Mouse (Mus musculus) forelimb bud, embryonic 11.5 days (tissue): ENCODE measurements at regions not wholly inside any gene's neighbourhood (a gene's known extent, or its start where the extent isn't known, plus 50 kb on each side); places are given as distances from the start of the nearest gene placed in this dataset.
"Not testable (repeated sequence)": the region's sequence is repeated elsewhere in the genome, so short reads cannot be mapped to it uniquely, and the experiment has no call there.

Experiments used
- DNase-seq: peaks from one replicate; pipeline ENCODE4 v3.0.0-alpha.2; 2012; ENCODE audit warnings: low read depth, low spot score

DNA sequence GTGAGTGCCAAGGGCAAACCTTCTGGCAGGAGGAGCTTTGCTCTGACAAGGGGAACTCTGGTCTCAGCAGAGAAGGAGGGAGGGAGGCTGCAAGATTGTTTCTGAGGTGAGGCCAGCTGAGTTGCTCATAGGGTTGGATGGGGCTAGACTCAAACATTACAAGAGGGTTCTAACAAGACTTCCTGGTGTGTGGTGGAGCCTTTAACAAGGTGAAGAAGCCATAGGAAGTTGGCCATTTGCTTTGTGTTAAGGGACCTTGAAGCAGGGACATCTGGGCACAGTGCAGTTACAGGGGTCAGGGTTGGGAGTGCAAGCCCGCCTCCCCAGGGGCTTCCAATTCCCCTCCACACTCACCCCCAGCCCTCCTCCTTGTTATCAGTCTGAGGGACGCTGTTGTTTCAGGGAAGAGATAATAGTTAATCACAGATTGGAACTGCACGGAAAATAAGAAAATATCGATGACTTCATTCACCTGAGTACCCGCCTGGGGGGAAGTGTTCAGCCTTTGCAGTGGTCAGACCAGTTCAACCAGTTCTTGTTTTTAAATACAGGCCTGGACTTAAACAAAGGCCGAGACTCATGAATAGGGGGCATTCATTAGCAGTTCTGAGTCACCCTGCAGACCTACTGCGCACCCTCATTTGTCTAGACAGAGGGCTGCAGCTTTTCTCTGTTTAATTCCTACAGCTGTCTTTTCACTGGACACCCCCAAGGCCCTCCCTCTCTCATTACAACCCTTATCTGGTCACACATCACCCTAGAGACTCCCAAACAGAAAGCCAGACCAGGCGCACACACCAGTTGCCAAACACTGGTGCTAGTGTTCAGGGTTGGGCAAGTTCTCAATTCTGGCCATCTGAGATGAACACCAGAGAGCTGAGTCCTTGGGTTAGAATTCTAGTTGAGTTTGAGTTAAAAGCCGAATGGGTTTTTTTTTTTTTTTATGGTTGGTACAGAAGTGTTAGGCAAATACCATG lies 139.5 kb downstream of the Bcl2l11 start:
- peak; percentile 29 for DNase-seq

DNA sequence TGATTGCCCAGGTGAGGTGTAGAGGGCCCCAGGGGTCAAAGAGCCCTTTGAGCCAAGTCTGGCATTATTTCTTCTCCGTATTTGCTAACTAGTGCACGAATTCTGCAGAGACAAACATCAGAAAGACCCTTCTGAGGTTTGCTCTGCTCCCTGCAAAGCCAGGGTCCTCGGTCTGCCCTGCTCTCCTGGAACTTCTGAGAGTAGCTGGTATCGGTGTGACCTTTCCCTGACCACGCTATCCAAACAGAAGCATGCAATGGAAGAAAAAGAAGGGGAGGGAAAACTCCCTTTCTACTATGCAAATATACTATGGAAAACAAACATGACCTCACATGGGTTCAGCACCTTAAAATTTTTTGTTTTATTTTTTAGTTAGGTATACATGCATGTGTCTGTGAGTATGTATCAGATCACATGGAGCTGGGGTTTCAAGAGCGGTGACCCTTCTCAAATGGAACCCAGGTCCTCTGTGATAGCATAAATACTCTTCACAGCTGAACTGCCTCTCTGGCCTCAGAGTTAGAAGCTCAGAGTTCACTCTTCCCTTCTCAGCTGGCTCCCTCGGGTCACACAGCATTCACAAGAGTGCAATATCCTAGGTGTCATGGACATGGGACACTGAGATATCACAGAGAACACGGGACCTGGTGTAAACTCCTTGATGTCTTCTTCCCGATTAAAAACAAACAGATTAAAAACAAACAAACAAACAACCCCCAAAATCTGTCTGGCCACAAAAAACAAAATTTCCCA lies 144.7 kb downstream of the Bcl2l11 start:
- DNase-seq = no peak

DNA sequence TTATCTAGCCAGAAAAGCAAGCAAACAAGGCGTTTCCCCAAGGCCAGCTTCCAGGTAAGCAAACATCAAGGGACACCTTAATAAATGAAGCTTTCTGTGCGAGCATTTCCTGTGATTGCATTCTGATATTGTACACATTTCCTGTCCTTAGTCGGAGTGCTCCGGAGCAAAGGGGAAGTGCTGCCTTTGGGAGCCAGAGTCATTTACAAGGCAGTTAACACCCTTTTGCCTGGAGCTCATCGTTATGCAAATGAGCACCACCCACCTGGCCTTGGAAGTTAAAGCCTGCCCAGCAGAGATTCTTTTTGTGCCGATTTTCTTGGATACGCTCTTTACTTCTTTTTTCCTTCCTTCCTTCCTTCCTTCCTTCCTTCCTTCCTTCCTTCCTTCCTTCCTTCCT lies 147.0 kb downstream of the Bcl2l11 start:
- DNase-seq = peak; percentile 35

DNA sequence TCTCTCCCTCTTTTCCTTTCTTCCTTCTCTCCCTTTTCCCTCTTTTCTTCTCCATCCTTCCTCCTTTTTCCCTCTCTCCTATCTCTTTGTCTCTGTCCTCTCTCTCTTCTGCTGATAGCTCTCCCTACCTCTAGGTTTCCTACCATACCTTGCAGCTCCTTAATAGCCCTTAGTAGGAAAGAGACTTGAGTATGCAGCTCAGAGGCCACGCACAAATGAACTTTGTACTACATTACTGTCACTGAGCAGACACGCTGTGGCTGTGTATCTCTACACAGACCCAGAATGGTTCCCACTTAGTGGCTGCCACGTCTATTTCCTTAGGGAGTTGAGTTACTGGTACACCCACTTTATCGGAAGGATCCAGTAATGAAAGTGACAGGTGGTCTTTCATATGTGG lies 147.5 kb downstream of the Bcl2l11 start:
- DNase-seq = no peak

DNA sequence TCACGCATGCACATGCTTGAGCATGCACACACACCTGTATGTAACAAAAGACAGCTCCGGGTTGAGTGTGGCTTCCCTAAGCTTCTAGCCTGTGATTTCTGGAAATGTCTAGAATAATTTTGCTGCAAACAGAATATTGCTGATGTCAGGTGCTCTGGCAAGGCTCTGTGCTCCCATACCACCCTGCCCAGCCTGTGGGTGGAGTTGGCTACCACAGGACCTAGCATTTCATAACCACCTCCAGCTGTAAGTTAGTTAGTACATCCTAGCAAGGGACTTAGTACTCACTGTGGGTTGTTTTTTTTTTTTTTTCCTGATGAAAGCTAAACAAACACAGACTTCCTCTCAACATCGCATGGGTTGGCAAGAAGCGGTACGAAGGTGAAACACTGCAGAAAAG lies 150.5 kb downstream of the Bcl2l11 start:
- no peak for DNase-seq

DNA sequence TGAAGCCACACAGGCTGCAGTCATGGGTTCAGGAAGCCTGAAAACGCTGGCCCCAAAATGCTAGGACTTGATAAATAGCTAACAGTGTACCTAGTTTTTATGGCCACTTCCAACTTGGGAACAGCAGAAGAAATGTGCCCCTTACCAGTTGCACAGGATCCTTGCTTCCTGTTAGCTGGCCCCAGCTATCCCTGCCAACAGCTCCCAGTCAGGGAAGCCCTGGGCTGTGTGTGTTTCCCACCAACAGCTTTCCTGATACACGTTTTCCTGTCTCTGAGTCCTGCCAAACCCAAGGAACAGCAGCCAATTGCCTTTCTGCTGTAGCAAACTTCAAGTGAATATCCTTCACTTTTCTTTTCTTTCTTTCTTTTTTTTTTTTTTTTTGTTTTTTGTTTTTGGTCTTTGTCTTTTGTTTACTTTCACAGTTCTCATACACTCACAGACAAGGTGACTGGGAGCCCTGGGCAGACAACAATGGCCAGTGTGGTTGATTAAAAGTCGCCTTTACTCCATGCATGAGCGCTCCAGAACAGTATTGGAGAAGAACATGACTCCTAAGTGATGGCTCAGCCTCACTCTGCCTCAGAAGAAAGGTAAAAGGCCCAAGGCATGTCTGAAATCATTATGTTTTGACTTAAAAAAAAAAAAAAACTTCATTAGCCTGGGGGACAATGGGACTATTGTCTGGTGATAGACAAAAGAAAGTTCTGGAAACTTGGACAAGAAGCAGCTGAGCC lies 151.7 kb downstream of the Bcl2l11 start:
- no peak for DNase-seq

DNA sequence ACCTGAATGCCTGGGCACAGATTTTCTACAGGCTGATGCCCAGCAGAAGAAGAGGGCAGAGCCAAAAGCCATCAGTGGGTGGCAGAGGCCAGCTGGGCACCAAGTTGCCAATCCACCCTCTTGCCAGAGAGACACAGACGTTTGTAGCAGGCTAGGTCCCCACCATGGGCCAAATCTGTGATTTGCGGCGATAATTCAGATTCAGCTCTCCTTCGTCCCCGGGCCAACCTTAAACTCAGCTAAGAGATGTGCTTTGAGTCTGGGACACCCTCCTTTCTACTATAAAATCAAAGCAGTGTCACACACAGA lies 152.2 kb downstream of the Bcl2l11 start:
- no peak for DNase-seq

DNA sequence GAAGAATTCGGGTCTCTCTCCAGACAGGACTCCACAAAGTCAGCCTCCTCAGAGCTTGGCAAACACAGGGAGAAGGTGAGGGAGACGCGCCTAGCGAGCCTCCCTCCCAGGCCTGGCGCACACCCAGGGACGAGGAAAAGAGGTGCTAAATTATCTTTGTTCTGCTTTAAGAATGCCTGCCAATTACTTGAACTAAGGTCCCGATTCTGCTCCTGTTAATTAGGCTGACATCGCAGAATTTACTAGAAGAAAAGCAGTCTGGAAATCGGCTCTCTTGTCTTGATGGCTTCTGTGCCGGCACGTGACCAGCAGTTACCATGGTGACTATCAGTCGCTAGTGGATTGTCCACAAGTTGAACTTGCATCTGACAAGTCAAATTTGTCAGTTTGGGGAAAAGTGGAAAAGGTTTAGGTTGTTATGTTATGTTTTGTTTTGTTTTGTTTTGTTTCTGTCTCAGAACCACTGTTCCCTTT lies 152.8 kb downstream of the Bcl2l11 start:
- DNase-seq = peak; percentile 27

DNA sequence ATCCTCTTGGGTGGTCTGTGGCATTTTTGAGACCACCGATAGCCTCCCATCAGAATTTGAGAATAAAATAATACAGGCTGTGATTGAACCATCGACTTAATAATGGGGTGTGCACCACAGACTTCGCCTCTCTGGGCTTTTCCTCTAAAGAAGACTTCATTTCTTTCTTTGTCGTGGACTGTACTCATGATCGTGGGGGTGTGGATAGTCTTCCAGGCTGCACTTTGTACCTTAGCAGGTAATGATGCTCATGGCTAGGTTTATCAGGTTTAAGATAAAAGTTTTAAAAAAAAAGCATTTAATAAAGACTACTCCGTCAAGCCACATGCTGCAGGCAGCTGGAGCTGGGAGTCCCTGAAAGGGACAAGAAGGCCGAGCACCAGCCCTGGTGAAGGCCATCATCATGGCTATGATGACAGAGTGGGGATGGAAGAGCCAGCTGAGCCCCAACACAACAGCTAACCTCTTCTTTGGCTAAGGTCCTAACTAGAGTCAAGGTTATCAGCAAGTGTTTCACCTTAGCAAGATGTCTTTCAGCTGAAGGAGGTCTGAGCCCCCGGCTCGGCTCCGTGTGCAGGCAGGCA lies 153.4 kb downstream of the Bcl2l11 start:
- no peak for DNase-seq

DNA sequence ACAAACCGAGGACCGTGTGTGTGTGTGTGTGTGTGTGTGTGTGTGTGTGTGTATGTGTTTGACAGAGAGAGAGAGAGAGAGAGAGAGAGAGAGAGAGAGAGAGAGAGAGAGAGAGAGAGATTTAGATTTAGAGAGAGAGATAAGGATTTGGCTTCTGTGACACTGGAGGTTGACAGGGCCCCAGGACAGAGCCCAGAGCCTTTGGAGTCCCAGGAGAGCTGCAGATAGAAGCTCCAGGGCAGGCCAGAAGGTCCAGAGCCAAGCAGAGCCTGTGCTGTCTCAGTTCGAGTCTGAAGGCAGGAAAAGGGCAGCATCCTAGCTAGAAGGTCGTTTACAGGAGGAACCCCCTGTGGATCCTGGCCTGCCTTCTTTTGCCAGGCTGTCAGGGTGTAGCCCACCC lies 156.8 kb downstream of the Bcl2l11 start:
- DNase-seq = no peak

DNA sequence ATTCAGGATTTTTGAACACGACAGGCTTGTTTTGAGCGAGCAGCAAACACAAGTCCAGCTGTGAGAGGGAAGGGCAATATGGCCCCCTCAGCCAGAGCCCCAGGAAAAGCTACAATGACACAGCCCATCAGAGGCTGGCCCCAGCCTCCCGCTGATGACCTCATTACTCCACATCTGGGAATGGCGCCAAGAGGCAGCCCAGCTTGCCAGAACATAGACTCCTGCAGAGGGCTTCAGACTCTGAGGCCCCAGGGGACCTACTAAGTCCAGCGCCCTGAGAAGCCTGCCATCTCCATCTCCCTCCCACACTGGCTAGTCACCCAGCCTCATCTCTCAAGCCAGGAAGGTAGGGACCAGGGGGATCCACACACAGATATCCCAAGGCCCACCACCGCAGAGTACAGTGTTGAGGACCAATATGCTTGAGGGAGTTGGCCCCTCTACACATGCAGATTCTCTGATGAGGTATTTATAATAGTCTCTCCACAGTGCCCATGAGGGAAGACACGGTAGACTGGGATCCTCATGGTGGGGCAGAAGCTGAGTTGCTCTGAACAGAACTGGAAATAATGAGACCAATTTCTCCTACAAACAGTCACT lies 159.1 kb downstream of the Bcl2l11 start:
- no peak for DNase-seq

DNA sequence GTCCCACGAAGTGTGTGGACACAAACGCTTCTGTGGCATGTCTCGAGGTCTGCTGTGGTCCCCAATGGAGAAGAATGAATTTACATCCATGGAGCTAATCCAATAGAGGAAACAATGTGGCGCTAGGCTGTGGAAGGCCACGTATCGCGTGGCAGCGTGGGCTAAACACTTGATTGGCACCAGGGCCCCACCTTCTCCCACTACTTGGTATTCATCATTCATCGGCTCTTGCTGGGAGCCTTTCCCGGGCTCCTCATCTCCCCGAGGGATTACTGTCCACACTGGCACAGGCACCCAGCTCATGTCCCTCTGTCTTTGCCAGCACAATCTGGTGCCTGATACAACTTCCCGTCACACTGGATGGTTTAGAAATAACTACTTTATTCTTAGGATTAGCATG lies 159.6 kb downstream of the Bcl2l11 start:
- DNase-seq = no peak

DNA sequence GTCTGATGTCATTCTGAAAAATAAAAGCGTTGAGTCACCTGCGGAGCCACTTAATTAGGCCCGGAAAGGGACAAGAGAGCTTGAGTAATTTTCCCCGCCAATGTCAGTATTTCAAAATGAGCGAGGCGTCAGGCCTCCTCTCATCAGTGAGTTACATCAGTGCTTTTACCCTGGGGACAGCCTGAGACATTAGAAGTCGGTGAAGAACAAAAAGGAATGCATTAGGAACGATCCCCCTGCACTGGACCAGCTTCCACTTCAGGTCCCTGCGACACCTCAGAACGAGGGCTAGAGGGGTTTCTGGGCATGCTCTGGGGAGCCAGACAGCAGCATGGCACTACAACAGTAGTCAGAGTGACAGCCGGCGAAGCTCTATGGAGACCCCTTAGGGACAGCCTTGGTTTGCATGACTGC lies 162.3 kb downstream of the Bcl2l11 start:
- DNase-seq = no peak

DNA sequence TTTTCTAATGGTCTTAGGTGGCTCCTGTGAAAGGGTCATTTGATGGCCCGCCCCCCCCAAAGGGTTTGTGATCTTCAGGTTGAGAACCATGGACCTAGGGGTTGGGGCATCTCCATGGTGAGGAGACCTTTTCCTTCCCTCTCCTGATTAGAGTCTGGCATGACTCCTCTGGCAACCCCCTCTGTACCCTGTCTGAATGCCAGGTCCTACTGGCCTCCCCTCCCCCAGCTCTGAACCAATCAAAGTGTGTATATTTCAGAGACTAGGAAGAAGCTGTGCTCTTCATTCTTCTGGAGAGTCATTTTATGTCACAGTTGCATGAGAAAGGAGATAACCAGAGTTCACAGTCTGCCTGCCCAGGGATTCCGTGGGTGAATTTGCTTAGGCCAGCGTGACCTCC lies 164.8 kb downstream of the Bcl2l11 start:
- no peak for DNase-seq

DNA sequence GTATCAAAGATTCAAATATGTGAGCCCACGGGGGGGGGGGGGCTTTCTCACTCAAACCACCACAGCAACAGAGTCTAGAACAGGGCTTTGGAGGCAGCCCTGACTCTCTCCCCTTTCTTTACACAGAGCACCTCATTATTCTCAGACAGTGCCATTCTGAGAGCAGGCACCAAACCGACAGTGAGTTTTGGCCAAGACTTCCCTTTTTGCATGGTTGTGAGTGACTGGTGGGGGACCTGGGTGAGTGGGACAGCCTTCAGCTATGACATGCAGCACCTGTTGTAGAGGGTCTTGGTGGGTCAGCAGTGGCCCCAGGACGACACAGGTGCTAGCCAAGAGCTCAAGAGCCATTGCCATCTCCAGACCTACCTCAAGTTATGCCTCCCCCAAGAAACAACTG lies 168.8 kb downstream of the Bcl2l11 start:
- no peak for DNase-seq

DNA sequence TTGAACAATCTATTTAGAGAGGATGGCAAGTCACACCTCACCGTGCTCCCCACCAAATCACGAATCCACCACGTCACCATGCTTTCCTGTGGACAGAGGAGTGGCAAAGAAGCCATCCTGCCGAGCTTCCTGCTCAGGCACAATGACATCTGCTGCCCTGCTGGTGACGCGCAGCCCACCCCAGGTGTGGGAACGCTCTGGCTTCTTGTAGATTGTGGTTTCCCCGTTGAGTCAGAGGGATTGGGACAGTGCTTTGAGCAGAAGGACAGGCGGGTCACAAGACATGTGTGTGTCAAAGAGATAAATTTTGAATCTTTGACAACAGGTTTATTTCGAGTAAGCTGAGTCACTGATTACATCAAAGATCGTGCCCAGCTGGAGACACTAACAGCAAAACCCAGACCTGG lies 169.2 kb downstream of the Bcl2l11 start:
- DNase-seq = no peak

DNA sequence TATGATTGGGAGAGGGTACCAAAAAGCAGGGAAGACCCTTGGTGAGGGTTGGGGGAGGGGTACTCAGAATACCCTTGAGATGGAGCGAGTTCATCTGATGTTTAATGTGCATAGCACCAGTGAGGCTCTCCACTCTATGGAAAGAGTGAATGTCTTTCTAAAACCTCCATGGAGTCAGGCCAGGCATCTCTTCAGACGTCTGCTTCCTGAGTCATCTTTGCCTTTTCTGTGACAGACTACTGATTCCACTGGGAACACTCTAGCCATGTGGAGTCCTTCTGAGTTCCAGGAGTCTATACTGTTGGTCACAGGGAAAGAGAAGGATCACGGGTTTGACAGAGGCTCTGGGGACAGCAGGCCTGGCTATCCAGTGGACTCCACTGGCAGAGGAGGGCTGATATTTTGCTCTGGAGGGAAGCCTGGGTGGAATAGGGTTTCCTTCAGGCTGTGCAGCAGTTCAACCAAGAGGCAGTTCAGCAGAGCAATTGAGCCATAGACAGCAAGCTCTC lies 169.9 kb downstream of the Bcl2l11 start:
- no peak for DNase-seq

DNA sequence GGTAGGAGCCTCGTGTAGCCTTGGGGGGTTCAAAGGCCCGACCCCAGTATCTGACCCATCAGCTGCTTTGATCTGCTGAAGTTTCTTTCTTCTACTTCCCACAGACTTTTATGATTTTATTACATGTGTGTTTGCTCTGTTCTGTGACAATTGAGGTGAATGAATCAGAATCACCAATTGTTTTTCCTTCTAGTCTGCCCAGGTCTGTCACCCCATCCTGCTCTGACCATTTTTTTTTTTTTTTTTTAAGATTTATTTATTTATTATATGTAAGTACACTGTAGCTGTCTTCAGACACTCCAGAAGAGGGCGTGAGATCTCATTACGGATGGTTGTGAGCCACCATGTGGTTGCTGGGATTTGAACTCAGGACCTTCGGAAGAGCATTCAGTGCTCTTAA lies 170.6 kb downstream of the Bcl2l11 start:
- not testable (repeated sequence) for DNase-seq

DNA sequence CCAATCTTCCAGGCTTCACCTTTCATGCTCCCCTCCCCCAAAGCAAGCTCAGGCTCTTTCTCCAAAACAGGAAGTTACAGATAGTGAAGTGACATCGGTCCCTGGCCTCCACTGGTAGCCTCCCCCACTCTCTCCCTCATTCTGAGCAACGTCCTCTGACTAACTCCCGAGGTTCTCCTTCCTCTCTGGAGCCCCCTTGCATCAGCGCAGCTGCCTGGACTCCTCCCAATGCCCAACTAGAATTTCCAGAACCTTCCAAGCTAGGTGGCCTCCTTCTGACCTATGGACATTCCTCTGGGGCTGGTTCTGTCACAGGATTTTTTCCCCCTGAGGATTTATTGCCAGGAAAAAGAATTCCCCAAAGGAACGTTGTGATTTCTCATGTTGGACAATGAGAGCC lies 171.1 kb downstream of the Bcl2l11 start:
- DNase-seq = no peak

DNA sequence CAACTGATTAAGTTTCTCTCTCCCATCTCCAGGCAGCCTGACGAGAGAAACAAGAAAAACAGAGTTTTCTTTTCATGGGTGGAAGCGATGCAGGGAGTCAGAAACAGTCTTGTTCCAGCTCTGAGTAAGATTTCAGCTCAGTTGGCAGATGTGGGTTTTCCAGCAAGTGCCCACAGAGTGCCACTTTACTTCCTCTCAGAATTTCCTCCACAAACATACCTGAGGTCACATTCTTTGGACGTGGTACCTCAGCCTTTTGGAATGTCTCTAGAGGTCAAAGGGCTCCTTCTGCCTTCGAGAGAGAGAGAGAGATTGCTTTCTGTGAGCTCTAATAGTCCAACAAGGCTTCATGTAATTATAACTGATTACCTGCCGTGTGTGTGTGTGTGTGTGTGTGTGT lies 172.0 kb downstream of the Bcl2l11 start:
- no peak for DNase-seq

DNA sequence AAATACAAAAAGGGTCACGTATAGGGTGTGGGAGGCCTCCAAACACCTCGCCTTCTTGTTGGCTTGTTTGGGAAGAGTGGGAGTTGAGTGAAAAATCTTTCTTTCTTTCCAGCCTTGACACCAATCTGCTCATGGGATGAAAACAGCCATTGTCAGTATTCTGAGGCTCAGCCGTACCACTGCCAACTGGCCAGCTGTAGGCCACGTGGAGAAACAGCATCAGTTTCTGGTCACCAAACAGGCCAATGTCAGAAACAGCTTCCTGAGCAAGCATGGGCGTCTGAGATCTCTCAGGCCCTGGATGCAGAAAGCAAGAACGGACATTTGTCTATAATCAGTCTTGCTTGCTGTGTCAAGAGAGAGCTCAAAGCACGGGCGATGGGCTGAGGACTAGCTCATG lies 173.2 kb downstream of the Bcl2l11 start:
- no peak for DNase-seq
